Mouse (Mus musculus) fibroblast of lung, adult 2 months (primary cell): ENCODE measurements at regions not wholly inside any gene's neighbourhood (a gene's known extent, or its start where the extent isn't known, plus 50 kb on each side); places are given as distances from the start of the nearest gene placed in this dataset.

ENCODE experiments used
- DNase-seq: peaks from one replicate; pipeline ENCODE4 v3.0.0-alpha.2; 2011; ENCODE audit warnings: low read depth

DNA sequence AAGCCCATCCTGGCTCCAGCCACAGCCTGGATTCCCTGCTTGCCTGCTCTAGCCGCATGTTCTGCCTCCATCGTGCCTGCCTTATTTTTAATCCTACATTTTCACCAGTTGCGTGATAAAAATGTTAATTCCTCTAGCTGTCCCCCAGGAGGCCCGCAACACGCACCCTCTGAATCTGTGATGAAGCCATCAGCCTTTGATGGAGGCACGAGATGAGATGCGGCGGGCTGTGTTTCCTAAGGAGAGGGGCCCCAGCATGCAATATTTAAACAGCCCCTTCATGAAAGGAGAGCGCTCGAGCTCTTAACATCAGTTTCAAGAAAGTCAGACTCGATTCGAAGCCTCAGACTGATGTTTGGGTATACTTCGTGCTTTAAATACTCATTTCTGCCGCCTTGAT lies 76.3 kb downstream of the Nptx2 start:
- no peak for DNase-seq

DNA sequence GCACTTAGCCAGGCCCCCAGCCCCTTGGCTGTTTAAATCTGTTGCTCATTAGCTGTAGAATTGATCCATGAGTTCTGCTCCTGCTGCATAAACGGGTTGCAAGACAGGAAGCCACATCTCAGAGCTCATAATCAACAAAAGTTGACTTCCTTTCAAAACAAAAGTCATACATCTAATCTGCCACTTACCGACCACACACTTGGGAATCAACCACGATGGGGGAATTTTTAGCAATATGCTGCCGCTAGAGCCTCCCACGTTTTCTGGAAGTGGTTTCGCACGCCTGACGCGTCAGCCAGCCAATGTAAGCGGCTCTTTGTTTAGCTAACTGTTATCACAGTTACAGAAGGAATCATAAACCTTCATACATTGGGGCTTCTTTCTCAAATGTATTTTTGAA lies 77.7 kb downstream of the Nptx2 start:
- no peak for DNase-seq

DNA sequence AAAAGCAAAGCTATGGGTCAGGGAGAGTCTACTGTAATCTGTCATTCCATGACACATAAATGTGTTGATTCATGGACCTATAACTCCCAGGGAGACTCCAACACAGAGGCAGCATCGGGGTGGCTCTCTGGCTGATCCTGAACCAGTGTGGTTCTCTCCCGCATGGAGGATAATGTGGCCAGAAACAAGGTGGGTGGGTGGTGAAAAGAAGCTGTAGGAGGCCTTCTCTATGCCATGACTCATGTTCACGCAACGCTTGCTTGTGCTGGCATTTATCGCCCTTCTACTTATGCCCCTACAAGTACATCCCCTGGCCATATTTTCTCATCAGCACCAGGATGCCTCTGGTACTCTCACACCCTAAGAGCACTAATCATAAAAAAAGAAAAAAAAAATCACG lies 86.6 kb downstream of the Nptx2 start:
- DNase-seq = no peak

DNA sequence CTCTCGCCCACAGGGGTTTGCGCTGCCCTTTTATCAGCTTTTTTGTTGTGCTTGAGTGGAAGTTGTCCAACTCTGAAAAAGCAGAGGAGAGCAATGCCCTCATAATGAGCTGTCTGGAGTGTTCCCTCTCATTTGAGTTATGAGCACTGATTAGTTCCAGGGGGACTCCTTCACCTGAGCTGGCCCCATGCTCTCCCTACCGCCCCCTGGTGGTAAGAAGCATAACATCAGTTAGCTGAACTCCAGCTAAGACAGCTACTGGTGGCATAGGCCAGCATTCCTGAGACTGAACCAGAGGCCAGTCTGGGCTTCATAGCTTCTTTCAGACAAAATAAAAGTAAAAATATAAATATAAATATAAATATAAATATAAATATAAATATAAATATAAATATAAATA lies 92.9 kb downstream of the Nptx2 start:
- DNase-seq = no peak

DNA sequence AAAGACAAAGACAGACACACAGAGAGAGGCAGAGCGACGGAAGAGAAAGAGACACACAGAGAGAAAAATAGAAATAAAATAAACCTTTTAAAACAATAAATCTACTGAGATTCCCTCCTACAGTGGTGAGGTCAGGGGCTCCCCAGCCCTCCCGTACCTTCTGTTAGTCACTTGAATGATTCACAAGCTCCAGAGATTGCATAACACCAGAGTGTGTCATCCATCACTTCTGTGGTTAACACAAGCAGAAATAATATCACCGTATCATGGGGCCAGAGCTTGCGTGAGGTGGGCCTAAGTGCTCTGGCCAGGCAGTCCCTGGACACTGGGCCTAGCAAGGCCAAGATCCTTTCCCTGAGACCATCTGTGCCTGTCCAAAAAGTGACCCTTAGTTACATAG lies 93.9 kb downstream of the Nptx2 start:
- peak; percentile 14 for DNase-seq

DNA sequence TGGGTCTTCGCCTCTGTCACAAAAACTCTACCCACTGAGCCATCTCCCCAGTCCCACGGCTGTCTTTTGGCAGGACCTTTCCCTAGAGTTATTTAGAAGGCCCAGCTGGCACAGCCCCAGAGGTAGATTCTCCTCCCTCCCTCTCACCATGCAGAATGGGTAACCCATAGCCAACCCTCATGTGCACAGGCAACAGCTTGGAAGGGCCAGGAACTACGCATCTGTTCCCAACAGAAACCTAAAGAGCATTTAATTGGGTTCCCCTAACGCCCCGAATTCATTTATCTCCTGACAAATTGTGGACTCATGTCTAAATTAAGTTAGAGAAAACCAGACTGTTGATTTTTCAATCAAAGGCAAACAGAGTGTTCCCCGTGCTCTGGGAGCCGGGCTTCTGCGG lies 97.1 kb downstream of the Nptx2 start:
- DNase-seq = no peak

DNA sequence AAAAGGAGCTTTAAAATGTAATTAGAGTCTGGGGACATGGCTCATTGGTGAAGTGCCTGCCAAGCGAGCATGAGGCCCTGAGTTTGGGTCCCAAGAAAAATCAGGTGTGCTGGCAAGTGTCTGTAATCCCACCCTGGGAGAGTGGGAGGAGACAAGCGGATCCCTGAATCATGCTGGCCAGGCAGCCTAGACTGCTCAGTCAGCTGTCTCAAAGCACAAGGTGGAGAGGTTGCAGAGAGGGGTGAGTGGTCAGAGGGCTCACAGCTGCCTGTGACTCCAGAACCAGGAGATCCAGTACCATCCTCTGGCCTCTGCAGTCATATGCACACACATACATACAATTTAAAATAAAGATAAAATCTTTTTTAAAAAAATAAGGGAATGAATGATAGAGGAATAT lies 97.7 kb downstream of the Nptx2 start:
- DNase-seq = no peak

DNA sequence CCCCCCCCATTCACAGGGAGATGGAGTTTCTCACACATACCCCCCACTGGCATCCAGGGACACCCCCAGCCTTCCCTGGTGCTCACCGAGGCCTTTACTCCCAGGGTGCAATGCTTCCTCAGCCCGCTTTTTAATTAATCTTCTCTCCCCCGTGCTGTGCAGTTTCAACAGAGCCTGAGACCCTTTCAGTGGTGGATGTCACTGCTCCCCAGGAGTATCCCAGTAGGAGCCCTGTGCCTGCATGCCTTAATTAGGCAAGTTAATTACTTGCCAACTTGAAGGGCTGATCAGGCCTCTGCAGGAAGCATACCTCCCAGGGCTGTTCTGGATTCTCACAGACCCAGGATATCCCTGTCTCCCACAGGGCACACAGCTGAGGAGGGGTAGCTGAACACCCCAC lies 99.7 kb downstream of the Nptx2 start:
- no peak for DNase-seq

DNA sequence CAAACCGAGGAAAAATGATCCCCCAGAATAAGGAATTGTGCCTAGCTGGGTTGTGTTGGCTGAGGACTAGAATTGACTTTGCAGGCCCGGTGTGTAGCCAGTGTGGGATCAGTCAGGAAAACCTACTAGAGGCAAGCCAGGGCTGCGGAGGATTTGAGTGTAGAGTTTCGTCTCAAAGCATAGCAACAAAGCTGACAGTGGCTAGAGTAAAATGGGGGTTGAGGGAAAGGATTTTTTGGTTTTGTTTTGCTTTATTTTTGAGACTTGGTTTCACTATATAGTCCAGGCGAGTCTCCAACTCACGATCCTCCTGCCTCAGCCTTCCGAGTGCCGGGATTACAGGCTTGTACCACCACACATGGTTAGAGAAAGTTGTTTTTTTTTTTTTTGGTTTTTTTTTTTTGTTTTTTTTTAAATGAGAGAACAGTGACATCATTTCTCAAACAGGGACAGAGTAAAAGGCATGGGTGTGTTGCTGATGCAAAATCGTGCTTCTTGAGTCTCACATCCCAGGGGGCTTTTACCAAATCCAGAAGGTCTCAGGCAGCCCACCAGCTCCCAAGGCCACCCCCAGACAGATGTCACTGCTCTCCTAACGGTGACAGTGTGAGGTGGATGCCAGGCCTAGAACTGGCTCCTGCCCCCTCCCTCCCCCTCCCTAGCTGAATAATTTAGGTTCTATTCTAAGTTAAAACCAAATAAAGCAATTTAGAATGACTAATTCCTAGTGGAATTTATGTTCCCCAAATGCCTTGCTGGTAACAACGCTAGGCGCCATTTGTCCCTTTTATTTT lies 101.8 kb downstream of the Nptx2 start:
- DNase-seq = no peak

DNA sequence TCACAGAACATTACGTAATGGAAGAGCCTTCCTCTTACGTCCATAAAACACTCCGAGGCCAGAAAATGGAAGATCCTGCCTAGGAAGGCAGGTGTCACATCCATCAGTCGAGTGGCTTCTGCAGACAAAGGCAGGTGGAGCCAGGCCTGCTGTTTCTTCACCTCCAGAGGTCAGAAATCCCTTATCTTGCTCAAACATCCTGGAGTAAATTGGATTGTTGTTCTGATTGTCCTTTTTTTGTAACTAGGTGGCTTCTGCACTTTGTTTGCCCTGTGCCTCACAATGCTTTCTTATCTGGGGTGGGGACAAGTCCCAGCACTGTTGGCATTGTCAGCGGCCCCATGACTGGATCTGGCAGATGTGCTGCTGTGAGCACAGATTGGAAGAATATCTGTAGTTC lies 106.5 kb downstream of the Nptx2 start:
- no peak for DNase-seq

DNA sequence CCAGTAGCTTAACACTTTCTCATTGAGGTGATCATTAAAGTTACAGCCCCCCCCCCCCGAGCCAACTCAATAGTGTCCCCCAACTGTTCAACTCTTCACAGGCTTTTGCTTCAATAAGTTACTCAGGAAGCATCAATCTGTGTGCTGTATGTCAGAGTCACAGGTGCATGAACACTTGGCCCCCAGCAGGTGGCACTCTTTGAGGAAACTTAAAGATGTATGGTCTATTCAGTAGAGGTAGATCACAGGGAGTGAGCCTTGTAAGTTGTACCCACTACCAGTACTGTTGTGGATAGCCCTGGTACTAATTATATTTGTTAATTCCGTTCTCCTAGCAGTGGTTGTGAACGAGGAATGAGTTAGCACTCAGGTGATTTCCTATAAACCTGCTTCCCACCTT lies 99.6 kb downstream of the Tmem130 start:
- no peak for DNase-seq

DNA sequence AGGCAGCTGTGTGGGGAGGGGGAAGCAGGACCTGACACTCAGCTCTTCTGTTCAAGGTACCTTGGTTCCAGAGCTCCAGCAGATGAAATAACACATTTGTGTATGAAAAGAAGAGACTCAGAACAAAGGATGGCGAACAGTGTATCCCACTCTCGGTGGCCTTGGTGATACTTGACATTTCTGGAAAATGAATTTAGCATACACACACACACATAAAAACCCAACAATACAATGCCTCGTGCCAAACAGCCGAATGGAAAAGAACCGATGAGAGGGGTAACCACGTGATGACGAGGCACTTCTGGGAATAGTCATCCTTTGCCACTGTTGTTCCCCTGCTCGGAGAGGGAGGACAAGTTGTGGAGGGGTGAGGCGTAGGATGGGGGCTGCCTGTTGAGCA lies 97.6 kb downstream of the Tmem130 start:
- DNase-seq = no peak

DNA sequence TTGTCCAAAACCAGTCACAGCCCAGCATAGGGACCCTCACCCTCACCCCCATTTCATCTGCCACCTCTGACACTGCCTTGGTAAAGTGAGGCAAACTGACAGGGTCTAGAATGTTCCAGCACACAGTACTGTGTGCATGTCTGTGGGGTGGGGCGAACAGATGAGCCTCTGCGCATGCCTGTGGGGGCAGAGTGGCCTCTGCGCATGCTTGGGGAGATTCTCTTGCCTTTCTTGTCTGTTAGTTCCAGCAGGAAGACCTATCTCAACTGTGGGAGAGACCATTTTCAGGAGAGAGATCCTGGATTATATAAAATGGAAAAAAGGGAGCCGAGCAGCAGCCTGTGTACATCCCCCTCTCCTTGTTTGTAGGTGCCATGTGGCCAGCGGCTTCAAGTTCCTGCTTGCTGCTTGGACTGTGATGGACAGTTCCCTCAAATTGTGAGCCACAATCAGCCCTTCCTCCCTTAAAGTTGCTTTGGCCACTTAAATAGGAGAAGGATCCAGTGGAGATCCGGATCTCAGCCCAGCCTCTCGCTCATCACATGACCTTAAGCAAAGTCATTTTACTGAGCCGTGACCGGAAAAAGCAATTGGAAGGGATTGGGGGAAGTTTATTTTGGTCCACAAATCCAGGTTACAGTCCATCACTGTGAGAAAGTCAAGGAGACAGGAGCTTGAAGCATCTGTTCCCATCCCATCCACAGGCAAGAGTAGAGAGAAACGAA lies 96.9 kb downstream of the Tmem130 start:
- DNase-seq = no peak

DNA sequence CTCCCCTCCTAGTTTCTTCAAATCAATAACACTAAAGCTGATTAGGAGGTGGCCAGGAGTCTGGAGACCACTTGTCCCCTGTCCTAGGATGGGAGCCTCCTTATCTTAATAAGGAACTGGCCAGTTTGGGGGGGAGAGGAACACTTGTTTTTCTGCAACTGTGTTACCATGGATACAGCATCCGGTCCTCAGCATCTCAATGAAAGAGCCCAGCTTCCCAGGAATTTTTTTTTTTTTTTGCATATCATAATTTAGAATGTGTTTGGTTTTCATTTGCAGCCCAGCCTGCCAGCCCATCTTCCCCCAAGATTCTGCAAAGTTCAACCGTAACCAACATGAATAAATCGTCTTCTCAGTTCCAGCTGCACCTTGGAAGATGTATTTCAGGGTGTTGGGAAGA lies 93.6 kb downstream of the Tmem130 start:
- DNase-seq = no peak

DNA sequence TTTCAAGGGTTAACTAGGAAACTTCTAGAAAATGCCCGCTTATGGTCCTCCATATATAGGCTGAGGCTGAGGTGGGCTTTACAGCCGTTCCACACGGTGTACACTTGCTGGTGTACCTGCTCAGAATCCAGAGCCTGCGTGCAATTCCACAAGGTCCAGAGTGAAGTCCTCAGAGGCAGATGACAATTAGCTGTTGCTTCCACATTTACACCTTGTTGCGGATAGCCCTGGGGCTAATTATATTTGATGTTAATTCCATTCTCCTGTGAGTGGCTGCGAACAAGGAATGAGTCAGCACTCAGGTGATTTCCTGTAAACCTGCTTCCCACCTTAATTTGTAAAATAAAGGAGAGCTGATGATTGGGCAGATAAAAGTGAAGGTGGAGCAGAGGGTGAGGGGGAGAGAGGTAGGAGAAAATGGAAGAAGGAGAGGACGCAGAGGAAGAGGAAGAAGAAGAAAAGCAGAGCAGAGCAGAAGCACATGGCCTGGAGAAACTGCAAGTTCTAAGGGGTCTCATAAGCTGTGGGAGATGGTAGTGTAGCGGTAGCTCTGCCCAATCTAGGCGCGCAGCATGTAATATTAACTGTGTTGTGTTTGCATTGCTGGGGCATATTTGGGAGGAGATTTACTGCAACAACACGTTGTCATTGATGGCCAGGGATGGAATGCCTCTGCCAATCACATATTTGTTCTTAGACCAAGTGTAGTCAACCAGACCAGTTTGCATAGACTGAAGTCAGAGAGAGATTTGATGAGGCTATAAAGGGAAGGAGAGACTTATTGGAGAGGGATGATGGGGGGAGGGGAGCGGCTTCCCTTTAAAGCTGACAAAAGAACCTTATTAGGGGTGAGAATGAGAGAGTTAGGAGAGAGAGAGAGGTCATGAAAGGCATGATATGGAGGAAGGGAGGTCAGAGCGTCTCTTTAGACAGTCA lies 82.5 kb downstream of the Tmem130 start:
- no peak for DNase-seq

DNA sequence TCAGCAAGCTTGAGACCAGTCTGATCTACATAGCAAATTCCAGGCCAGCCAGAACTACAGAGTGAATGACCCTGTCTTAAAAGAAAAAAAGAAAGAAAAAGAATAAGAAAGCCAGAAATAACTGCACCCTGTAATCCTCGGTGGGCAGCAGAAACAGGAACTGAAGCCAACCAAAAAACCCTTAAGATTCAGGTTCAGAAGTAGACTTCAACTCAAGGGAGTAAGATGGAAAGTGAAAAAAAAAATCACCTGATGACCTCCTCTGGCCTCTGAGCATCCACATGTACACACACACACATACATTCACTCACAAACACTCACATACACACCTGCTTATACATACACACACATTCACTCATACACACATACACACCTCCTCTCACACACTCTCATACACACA lies 77.4 kb downstream of the Tmem130 start:
- no peak for DNase-seq
